Mouse (Mus musculus) gastrocnemius, adult 8-10 months (tissue): ENCODE results near the gene Ttc38. TPM values are rescaled to one million over a fixed set of nuclear protein-coding genes. Genes with fewer than 3 reads are reported as not detected.
"Not testable (repeated sequence)": the region's sequence is repeated elsewhere in the genome, so short reads cannot be mapped to it uniquely, and the experiment has no call there.

Experiments used
- DNase-seq, 2 experiments: peaks; one replicate each; pipeline ENCODE4 v3.0.0; 2022; ENCODE audit warnings: low spot score in 2 of 2
- total RNA-seq, 4 experiments: library from RNA; stranded (reverse); gene quantifications; 2 replicates each; pipeline ENCODE4 v1.2.4; 2022

Ttc38 gene
- total RNA-seq, 4 experiments from 2014 or later, result 3.7 to 6.7 (median 4.4) TPM

DNA sequence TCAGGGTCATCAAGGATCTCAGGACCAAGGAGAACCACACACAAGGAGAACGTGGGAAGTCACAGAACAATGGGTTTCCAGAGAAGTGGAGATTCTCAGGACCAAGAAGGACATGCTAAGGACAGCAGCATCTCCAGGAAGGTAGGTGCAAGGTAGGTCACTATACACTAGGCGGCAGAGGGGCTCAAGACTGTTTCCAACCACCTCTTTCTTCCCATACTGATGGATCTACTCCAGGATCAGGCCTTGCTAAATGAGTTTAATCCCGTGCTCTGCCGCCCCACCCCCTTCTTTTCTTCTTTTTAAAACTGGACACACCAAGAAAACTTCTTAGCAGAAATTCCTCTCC is 10.1 kb upstream of the Ttc38 start:
- no peak for DNase-seq

DNA sequence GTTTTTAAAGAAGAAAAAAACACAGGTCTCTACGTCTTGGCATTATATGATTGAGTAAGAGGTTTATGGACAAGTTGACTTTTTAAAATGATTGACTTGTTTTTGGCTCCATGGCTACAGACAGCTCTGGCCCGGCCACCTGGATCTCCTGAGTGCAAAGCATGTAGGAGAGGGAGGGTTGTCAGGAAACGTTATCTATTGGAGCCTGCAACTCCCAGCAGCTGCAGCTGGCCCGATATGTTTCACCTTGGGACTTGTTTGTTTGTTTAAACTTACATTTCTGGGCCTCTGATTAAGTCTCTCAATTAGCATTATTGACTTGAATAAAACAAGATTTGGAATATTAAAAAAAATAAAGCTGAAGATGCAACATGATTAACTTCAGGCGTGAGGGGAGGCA is 5.4 kb upstream of the Ttc38 start:
- DNase-seq, result no peak

DNA sequence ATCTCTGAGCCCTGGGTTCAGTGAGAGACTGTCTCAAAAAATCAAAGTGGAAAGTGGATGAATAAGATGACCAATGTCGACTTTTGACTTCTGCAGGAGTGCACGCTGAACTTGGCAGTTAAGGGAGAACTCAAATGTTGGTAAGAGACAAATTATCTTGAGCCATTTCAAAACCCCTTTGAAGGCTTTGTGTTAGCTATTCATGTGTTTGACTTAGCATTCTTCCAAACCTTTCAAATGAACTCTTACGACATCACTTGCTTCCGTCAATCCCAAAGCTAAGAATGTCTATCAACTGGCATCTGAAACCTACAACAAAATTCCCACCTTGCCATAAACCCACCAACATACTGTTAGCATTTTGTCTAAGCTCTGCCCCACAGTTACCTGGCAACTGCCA is 4.0 kb upstream of the Ttc38 start:
- DNase-seq, result no peak

DNA sequence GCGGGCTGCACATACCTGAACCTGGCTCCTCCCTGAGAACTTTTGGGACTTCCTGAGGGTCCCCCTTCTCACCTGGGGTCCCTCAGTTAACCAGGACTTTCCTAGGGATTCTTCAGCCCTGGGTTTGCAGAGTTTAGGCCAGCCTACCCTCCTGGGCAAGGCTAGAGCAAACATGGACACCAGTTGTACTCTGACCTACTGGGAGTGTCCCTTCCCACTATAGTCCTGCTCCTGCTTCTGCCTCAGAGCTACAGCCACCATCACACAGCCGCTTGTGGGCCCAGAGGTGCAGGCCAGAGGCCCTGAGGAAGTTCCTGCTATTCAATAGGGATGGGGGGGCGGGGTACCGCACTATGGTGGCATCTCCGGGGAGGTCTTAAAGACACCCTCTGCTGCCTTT is 2.6 kb upstream of the Ttc38 start:
- no peak for DNase-seq

DNA sequence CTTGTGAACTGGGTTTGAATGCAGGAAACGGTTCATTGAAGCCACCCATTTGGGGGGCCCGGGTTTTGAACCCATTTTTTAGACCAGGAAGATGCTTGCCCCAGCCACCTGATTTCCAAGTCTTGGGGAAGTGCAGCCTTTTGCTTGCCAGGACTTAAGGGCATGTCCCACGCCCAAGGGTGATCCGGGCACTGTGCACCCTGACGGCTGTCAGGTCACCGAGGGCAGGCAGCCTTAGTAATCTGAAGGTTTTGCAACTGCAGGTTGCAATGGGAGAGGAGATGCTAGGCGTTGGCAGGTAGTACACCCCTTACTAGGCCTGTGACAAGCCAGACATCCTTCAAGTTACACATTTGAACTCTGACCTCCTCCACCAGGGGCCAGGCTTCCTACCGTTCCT is 493 bp downstream of the Ttc38 start:
- no peak for DNase-seq

DNA sequence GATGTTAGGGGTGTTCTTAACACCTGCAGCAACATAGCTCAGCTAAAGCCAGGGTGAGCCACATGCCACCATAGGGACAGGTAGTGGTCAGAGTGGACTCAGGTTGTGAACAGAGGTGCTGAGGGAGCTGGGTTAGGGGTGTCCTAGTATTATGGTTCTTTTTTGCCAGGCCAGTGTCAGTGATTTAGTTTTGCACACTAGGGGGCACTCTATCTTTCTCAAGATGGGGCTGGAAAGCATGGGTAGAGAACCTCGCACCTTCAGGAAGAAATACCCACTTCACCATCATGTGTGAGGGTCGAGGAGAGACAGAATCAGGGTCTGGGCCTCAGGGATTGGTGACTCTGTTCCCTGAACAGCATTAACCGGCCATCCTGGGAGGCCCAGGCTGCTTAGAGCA is 3.2 kb downstream of the Ttc38 start:
- DNase-seq, result no peak

DNA sequence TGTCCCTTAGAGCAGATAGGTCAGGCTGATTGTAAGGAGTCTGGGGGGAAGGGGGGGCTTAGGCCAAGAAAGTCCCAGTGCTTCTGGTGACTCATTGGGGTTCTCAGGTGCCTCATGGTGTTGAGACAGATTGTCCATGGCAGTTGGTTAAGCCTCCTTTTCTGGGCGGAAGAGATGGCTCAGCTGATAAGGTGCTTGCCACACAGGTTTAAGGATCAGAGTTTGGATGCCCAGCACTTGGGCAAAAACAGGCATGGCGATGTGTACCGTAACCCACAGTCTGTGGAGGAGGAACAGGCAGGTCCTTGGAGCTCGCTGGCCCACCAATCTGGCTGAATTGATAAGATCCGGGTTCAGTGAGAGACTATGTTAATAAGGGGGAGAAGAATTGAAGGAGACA is 4.8 kb downstream of the Ttc38 start:
- DNase-seq, result no peak

DNA sequence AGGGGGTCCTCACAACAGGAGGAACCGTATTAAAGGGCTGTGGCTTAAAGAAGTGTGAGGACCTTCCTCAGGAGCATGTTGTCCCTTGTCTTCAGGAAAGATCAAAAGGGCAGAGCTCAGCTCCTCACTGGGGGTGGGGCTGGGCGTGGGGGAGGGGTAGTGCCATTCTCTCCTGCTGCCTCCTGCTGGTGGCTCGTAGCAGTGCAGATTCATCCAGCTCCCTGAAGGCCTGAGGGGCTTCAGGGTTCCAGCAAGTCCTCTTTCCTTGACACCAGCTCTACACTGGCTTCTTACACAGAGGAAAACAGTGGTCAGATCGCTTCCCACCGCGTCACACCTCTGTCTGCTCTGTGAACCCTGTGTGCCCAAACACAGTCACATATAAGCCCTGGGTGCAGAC is 8.9 kb downstream of the Ttc38 start:
- no peak for DNase-seq

DNA sequence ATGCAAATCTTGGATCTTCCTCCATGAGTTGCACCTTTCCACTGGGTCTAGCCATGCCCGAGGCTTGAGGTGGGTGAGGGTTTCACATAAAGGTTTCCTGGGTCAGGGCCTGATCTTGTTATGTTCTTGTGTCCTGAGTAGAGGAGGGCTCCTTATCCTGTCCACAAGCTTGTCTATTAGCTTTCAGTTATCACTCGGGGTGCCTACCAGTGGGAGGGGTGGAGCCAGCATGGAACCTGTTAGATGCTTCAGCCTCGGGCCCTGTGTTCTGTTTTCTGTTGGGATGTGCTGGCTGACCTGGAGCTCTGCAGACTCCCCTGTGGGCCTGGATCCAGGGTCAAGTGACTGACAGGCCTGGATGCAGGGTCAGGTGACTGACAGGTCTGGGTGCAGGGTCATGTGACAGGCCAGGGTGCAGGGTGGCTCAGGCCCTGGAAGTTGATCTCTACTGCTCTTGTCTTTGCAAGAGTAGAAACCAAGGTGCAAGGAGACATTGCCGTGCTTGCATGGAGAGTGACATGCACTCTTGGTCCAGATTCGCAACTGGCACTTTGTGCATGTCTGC is 9.8 kb downstream of the Ttc38 start:
- no peak for DNase-seq

DNA sequence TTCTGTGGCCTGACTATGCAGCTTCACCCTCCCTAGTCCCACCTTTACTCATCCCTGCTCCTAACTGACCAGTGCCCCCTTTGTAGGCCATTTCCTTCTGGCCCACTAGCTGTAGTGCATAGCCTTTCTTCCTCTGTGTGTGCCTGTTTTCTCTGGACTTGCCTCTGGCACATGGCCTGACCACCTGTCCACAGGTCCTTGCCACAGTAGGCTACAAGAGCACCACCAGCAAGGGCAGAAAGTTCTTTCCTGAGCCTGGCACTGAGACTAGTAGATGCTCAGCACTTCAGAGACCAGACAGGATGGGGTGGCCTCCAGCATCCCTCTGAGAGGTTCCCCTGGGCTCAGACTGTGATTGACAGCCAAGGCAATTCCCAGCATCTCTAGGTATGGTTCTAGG is 13.0 kb downstream of the Ttc38 start:
- no peak for DNase-seq

DNA sequence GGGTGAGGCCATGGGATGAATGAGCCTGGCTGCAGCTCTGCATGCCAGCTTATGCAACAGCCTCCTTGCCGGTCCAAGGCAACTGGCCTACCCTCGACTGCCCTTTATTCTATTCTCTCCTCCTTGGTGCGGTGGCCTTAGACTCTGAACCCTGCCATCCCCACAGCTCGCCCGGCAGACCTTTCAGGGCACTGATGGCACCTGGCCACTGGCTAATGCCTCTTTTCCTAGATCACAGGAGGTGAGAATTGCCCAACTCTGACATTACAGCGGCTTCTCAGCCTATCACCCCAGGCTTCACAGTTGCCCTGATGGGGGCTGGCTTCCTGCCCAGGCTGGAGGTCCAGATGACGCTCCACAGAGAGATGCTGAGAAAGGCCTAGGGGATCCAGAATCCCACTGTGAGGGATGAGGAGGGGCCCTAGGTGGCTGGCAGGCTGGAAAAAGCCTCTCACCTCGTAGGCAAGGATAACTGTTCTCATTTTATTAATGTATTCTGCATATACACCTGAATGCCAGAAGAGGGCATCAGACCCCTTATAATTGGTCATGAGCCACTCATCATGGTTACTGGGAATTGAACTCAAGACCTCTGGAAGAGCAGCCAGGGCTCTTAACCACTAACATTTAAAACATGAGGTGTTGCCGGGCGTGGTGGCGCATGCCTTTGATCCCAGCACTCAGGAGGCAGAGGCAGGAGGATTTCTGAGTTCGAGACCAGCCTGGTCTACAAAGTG is 19.7 kb downstream of the Ttc38 start:
- DNase-seq, result no peak

DNA sequence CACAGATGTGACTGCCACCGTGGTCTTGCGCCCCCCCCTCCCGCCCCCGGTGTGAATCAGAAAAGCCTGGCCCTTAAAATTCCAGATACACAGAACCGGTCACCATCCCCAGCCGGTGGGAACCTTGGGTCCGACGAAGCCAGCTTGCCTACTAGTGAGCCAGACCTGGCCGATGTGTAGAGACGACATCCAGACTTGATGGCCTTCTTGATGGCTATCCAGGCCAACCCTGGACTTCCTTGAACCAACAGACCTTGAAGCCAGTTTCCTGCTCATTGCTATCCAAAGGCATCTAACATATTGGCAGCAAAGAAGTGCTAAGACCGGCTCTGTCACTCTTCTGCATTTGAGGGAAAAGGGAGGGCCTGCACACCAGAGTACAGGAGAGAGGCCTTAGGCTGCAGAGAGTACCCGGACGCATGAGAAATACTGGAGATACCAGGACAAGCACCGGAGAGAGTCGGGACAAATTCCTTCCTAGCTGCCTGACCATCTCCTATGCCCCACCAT is 26.9 kb downstream of the Ttc38 start:
- no peak for DNase-seq

DNA sequence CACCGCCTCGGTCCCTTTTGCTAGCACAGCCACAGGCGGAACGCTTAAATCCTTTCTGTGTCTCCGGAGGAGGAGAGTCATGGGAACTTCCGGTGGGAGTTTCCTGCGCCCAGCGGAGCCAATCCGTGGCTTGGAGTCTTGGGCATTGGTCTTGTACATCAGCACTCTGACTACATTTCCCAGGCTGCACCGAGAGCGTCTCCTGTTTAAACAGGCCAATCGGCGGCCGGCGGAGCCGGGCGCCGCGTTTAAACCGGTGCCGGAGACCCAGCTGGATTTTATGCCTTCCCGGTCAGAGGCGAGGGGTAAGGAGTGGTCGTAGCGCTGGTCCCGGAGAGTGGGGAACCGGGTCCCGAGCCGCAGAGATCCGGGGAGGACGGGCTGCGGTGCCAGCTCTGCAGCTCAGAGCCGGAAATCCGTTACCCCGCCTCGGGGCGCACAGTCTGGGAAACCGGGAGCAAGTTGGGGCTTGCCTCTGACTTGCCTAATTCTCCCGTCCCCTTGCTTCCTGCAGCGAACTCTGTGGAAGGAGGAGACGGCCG is 27.5 kb downstream of the Ttc38 start, which contains the start of gene Gtse1:
Gtse1 (plus strand) TSS at position 256 of the 542 bp plus-strand sequence.
- DNase-seq, result peak; percentile 91 to 92

DNA sequence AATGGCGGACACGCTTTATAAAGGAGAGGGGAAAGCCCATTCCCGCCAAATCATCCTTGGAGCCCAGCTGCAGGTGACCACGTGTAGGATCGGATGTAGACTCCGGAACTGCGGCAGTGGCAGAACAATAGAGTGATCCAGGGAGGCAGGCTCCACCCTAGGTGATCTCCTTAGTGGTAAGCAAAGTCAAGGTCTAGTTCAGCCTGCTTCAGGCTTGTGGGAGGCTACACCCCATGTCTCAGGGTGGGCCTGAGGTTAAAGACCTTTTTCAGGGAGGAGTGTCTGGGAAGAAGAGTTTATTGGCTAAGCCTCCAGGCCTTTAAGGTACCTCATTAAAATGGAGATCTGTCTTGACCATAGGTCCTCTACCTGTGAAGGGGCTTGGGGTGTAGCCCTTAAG is 33.8 kb downstream of the Ttc38 start:
- DNase-seq, result not testable (repeated sequence)

DNA sequence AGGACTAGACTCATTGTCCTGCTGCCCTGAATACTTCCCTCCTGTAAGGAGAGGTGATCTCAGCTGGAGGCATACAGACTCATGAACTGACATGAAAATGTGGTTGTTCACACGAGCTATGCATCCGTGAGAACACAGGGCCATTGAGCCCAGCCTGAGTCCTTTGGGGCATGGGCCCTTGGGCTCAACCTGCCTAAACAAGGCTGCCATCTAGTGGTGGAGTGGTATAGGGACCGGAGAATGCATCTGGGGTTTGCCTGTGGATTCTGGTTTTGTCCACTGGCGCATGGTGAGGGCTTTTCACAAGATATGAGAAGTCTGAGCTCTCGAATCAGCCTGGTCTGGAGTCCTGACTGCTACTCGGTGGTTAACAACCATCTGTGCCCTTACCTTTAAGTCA is 35.6 kb downstream of the Ttc38 start:
- DNase-seq, result peak; percentile 35 to 47

DNA sequence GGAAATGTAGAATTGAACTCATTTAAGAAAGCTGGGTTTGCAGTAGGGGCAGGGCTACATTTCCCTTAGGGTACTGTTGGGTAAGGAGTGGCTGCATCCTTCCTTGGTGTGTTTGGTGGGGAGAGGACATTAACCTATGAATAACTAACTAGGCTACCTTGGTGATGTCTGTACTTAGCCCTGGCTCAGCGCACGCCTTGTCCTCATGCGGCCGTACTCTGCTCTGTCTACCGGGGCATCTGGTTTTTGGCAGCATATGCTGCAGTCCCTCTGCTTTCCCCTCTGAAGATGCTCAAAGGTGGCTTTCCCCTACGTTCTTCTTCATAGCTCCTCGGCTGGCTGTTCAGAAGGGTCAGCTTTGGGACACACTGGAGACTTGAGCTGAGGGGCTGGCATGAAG is 45.2 kb downstream of the Ttc38 start:
- no peak for DNase-seq

DNA sequence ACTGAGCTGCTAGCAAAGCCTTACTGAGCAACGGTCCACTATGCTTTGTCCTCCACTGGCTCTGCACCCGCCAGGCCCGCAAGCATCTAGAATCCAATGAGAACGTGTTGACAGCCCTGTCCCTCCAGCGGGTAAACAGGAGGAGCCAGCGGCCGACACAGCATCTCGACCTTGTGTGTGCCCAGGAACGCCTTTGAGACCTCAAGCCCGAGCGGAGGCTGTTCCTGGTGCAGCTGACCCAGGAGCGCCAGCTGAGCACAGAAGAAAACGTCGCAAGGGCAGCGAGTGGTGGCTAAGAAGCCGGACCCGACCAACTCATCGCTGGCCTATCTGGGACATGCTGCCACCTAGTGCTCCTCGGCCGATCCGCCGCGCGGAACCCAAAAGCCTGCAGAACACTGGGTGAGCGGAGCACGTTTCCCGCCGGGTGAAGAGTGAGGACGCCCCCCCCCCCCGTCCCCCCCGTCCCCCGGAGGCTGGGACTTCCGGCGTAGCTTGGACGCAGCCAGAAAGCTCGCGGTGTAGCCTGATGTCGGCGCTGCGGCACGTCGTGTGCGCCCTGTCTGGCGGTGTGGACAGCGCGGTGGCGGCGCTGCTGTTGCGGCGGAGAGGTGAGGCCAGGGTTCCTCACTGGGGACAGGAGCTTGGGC is 46.9 kb downstream of the Ttc38 start, which contains the start of gene Trmu:
Trmu (plus strand) TSS at position 465 of the 650 bp plus-strand sequence.
- DNase-seq, result peak; percentile 77 to 85

DNA sequence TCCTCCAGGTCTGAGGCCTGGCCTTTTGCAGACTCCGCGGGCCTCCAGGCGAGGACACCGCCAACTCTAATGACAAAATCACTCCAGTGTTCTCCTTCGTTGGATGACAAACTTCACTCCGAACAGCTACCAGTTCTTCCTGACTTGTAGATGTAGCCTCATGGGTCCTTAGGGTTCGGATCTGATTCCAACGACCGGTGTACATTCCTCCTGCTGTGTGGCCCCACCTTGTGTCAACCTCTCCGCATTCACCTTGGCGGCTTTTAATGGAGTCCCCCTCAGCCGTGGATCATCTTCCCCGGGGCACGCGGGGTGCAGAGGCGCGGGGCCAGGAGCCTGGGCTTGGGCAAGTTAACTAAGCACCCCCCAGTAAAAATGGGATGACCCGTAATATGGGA is 47.4 kb downstream of the Ttc38 start:
- peak in 1 of 2 experiments; percentile 20 for DNase-seq

DNA sequence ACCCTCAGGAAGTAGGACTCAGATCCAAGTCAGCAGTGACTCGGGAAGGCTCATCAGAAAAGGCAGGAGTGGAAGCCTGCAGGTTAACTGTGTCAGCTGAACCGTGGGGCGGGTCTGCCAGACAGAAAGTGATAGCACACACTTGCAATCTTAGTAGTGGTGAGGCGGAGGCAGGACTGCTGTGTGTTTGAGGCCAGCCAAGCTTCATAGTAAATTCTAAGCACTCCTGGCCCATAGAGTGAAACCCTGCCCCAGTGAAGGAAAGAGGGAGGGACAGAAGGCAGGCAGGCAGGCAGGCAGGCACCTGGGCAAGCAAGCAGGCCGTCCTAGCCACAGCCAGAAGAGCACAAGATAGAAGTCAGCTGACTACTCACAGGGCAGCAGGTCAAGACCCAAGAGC is 53.5 kb downstream of the Ttc38 start:
- peak; percentile 57 to 62 for DNase-seq

DNA sequence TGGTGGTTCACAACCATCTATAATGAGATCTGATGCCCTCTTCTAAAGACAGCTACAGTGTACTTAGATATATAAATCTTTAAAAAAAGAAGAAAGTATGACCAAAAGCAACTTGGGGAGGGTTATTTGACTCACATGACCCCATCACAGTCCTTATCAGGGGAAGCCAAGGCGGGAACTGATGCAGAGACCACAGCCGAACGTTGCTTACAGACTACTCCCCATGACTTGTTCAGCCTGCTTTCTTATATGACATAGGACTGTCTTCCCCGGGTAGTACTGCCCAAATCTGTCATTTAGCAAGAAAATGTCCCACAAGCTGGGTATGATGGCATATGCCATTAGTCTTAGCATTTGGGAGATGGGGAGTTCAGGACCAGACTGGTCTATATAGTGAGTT is 57.1 kb downstream of the Ttc38 start:
- no peak for DNase-seq

DNA sequence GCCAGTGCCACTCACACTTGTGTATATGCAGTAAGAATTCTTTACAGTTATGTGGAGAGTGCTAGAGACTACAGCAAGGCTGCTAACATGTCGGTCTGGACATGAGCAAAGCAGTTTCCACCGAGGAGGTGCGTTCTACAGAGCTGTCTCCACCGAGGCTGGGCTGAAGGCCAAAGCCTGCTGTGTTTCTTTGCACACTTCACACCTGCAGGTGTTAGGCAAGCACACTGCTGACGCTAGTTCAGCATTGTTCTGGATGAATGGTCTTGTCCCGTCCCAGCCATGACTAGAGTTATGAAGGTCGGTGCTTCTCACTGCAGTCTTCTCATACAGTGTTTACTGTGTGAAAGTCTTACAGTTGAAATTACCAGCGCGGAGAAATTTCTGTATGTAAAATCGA is 59.9 kb downstream of the Ttc38 start:
- DNase-seq, result no peak

DNA sequence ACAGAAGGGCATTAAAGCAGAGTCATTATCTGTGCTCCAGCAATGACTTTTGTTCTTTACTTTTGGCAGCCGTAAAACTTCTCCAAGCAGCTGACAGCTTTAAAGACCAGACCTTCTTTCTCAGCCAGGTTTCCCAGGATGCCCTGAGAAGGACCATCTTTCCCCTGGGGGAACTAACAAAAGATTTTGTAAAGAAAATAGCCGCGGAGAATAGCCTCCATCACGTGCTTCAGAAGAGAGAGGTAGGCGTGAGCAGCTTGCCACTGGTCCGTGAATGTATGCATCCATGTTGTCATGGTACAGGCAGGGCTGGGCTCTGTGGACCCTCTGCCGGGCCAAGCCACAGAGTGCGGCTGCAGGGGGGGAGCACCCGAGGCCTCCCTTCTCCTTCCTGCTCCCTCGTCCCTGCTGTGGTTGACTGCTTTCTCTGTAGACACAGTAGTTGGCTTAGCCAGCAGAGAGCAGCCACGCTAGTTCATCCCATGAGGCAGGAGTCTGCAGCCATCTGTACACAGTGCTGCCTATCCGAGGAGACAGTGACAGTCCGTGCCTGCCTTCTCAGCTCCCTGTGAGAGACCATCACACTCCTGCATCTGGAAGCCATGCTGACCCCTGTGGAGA is 60.5 kb downstream of the Ttc38 start:
- no peak for DNase-seq
